Mouse (Mus musculus) lung, embryonic 14.5 days (tissue): ENCODE measurements at regions not wholly inside any gene's neighbourhood (a gene's known extent, or its start where the extent isn't known, plus 50 kb on each side); places are given as distances from the start of the nearest gene placed in this dataset.
A peak's percentile ranks its signal among the peaks of the same experiment; 100 is the strongest.

Source experiments
- ATAC-seq: fragments of 200-750 bp; cut with Nextera tagmentation; 2 replicates; pipeline ENCODE4 v1.8.0; 2017; ENCODE audit warnings: mild to moderate bottlenecking, moderate TSS enrichment, moderate library complexity; ENCODE audit not compliant: insufficient read depth
- DNase-seq: peaks from one replicate; pipeline ENCODE4 v3.0.0-alpha.2; 2015
- H3K27ac ChIP-seq: fragments of 300-500 bp; sonication (generic); 2 replicates; pipeline ENCODE4 v1.5.1; 2014; ENCODE audit warnings: low read depth, mild to moderate bottlenecking, moderate library complexity
- H3K27me3 ChIP-seq: fragments of 300-500 bp; sonication (generic); 2 replicates; pipeline ENCODE4 v1.6.1; 2014; ENCODE audit warnings: low read length, control low read depth; ENCODE audit not compliant: insufficient read depth
- H3K36me3 ChIP-seq: fragments of 300-500 bp; sonication (generic); 2 replicates; pipeline ENCODE4 v1.6.1; 2014; ENCODE audit warnings: control low read depth; ENCODE audit not compliant: insufficient read depth
- H3K4me1 ChIP-seq: fragments of 300-500 bp; sonication (generic); 2 replicates; pipeline ENCODE4 v1.6.1; 2014; ENCODE audit warnings: antibody characterized with exemption, control low read depth; ENCODE audit not compliant: insufficient read depth
- H3K4me2 ChIP-seq: fragments of 300-500 bp; sonication (generic); 2 replicates; pipeline ENCODE4 v1.6.1; 2014; ENCODE audit warnings: mild to moderate bottlenecking
- H3K4me3 ChIP-seq: fragments of 300-500 bp; sonication (generic); 2 replicates; pipeline ENCODE4 v1.5.1; 2014; ENCODE audit warnings: low read depth, low read length
- H3K9ac ChIP-seq: fragments of 300-500 bp; sonication (generic); 2 replicates; pipeline ENCODE4 v1.6.1; 2014
- H3K9me3 ChIP-seq: fragments of 300-500 bp; sonication (generic); 2 replicates; pipeline ENCODE4 v1.6.1; 2016; ENCODE audit warnings: low read depth, low read length, control low read depth
- CTCF ChIP-seq: IDR thresholded peaks from 2 replicates; pipeline ENCODE4 v1.5.1; 2016; ENCODE audit warnings: antibody characterized with exemption, low read depth
- WGBS: fragments of 180-500 bp; shearing (Covaris S2); extraction: QIAGEN DNeasy Blood & Tissue Kit; methylation state at CpG from one replicate; pipeline ENCODE4 v1.1.7; 2014; 5-methylcytosine and 5-hydroxymethylcytosine counted together

GRCm38 (mm10) chr6:16187983-16188550, 467.6 kb downstream of the Mdfic start:
- ATAC-seq = peak; percentile 70; the same call in 1 of the 2 replicates
- H3K4me2 ChIP-seq = no peak overlapping the region
- no peak overlapping the region for H3K9ac ChIP-seq
- H3K27me3 ChIP-seq = no peaks in the 10 kb centered on the region
- TF ChIP-seq CTCF = no peak
- H3K4me1 ChIP-seq = no peaks in the 10 kb centered on the region
- WGBS = 42% methylated on average over 4 of the region's 4 CpGs
- no peak overlapping the region for H3K4me3 ChIP-seq
- H3K36me3 ChIP-seq = no peaks in the 10 kb centered on the region
- peak; percentile 55 for DNase-seq
- no peaks in the 10 kb centered on the region for H3K9me3 ChIP-seq
- no peak overlapping the region for H3K27ac ChIP-seq

GRCm38 (mm10) chr6:16212975-16213374, 492.5 kb downstream of the Mdfic start:
- no peaks in the 10 kb centered on the region for H3K9me3 ChIP-seq
- no peak overlapping the region for H3K27ac ChIP-seq
- H3K4me1 ChIP-seq = no peaks in the 10 kb centered on the region
- DNase-seq (no peak), ATAC-seq (no peak)
- no peaks in the 10 kb centered on the region for H3K27me3 ChIP-seq
- H3K4me2 ChIP-seq = no peak overlapping the region
- no peak for TF ChIP-seq CTCF
- H3K9ac ChIP-seq = no peak overlapping the region
- H3K4me3 ChIP-seq = no peak overlapping the region
- 57% methylated on average over 5 of the region's 5 CpGs for WGBS
- H3K36me3 ChIP-seq = no peaks in the 10 kb centered on the region

GRCm38 (mm10) chr6:16213635-16214034, 493.2 kb downstream of the Mdfic start:
- 59% methylated on average over 4 of the region's 4 CpGs for WGBS
- Histone ChIP-seq H3K4me1 (no peaks in the 10 kb centered on the region), H3K27me3 (no peaks in the 10 kb centered on the region), H3K9me3 (no peaks in the 10 kb centered on the region), H3K9ac (no peak overlapping the region), H3K4me2 (no peak overlapping the region), H3K36me3 (no peaks in the 10 kb centered on the region), H3K27ac (no peak overlapping the region), H3K4me3 (no peak overlapping the region)
- no peak for ATAC-seq
- TF ChIP-seq CTCF = no peak
- DNase-seq = no peak

GRCm38 (mm10) chr6:16221002-16221627, 500.7 kb downstream of the Mdfic start:
- no peak overlapping the region for H3K27ac ChIP-seq
- no peak overlapping the region for H3K9ac ChIP-seq
- peak; percentile 69 for TF ChIP-seq CTCF
- no peak overlapping the region for H3K4me3 ChIP-seq
- H3K36me3 ChIP-seq = no peaks in the 10 kb centered on the region
- DNase-seq (peak; percentile 83), ATAC-seq (peak; percentile 62; the same call in 1 of the 2 replicates)
- 35% methylated on average over 3 of the region's 3 CpGs for WGBS
- H3K27me3 ChIP-seq = no peaks in the 10 kb centered on the region
- H3K4me1 ChIP-seq = no peaks in the 10 kb centered on the region
- H3K4me2 ChIP-seq = no peak overlapping the region
- H3K9me3 ChIP-seq = no peaks in the 10 kb centered on the region
